ENCODE assay signal across 8 mouse cellular contexts in the genomic region with DNA sequence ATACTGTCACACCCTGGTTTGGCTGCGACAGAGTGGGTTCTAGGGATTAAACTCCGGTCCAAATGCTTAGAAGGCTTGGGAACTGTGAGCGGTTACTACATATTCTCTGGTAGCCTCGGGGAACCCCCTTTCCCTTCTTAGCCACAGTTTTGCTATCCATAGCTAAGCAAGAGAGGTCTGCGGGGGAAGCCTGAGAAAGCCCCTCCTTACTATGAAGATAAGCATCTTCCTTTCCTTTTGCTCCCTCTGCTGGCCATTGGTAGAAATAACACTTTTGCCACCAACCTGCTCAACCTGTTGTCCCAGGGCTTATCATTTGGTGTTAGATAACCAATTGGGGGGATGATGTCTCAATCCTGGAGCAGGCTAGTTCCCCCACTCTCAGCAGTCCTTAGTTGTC.
A peak's percentile ranks its signal among the peaks of the same experiment; 100 is the strongest.
DNase-seq lines count a peak whose midpoint lies in the region; ATAC-seq and TF ChIP-seq lines count a peak whose summit lies in the region.

No protein-coding gene starts in this region.

- H3K9me3 ChIP-seq in forebrain, embryonic 14.5 days (replicated peaks; ENCODE audit: control insufficient read depth, low read length), result no peaks in the 10 kb centered on the region
- H3K9me3 ChIP-seq in forebrain, embryonic 16.5 days (ENCODE audit: control insufficient read depth, low read length), result no peaks in the 10 kb centered on the region
- H3K9me3 ChIP-seq in midbrain, embryonic 11.5 days (ENCODE audit: control insufficient read depth, low read length), result no peaks in the 10 kb centered on the region
- no peaks in the 10 kb centered on the region for H3K9me3 ChIP-seq in midbrain, embryonic 15.5 days
- no peaks in the 10 kb centered on the region for H3K9me3 ChIP-seq in stomach, postnatal 0 days (ENCODE audit: control insufficient read depth, low read length)

- peak; percentile 81 for TF ChIP-seq CTCF in stomach, postnatal 0 days (IDR thresholded peaks at IDR 0.05; ENCODE audit: low read depth)

- TF ChIP-seq EP300 in stomach, postnatal 0 days (optimal IDR thresholded peaks at IDR 0.05), result no peak

- no peak for ATAC-seq in forebrain, embryonic 14.5 days
- no peak for ATAC-seq in forebrain, embryonic 16.5 days
- no peak for ATAC-seq in midbrain, embryonic 11.5 days (ENCODE audit: low FRiP score)
- ATAC-seq in midbrain, embryonic 15.5 days (replicated peaks), result no peak
- peak; percentile 56; the same call in 1 of the 2 replicates for ATAC-seq in cerebellum, adult (ENCODE audit: insufficient number of reproducible peaks, low FRiP score, low TSS enrichment)
- peak; percentile 64 to 71; a peak in 2 of 4 replicates for ATAC-seq in hematopoietic stem cell, adult 5-6 weeks (replicated peaks in 1 of 2; ENCODE audit: insufficient read depth in 1 of 2, low FRiP score in 2 of 2, low TSS enrichment in 1 of 2, low read depth in 1 of 2, poor library complexity in 2 of 2, severe bottlenecking in 2 of 2)
- no peak for ATAC-seq in stomach, postnatal 0 days (ENCODE audit: low FRiP score, low TSS enrichment)

- no peak overlapping the region for H3K4me2 ChIP-seq in forebrain, embryonic 14.5 days (ENCODE audit: low read length)
- H3K4me2 ChIP-seq in forebrain, embryonic 16.5 days (ENCODE audit: low read length), result no peak overlapping the region
- no peak overlapping the region for H3K4me2 ChIP-seq in midbrain, embryonic 11.5 days
- no peak overlapping the region for H3K4me2 ChIP-seq in midbrain, embryonic 15.5 days
- no peak overlapping the region for H3K4me2 ChIP-seq in stomach, postnatal 0 days (replicated peaks; ENCODE audit: low read depth)

- no peaks in the 10 kb centered on the region for H3K27me3 ChIP-seq in forebrain, embryonic 14.5 days (replicated peaks; ENCODE audit: control insufficient read depth, insufficient read depth, low read length)
- H3K27me3 ChIP-seq in forebrain, embryonic 16.5 days (replicated peaks; ENCODE audit: control insufficient read depth, insufficient read depth, low read length), result no peaks in the 10 kb centered on the region
- H3K27me3 ChIP-seq in midbrain, embryonic 11.5 days (ENCODE audit: control insufficient read depth, insufficient read depth, low read length), result no peaks in the 10 kb centered on the region
- no peaks in the 10 kb centered on the region for H3K27me3 ChIP-seq in midbrain, embryonic 15.5 days (replicated peaks)
- H3K27me3 ChIP-seq in stomach, postnatal 0 days (ENCODE audit: control insufficient read depth, insufficient read depth, low read length), result no peaks in the 10 kb centered on the region

- no peak overlapping the region for H3K4me3 ChIP-seq in forebrain, embryonic 14.5 days (ENCODE audit: low read depth, low read length)
- H3K4me3 ChIP-seq in forebrain, embryonic 16.5 days (replicated peaks; ENCODE audit: low read length), result no peak overlapping the region
- H3K4me3 ChIP-seq in midbrain, embryonic 11.5 days (ENCODE audit: low read depth, low read length), result no peak overlapping the region
- no peak overlapping the region for H3K4me3 ChIP-seq in midbrain, embryonic 15.5 days
- no peak overlapping the region for H3K4me3 ChIP-seq in stomach, postnatal 0 days (ENCODE audit: low read depth, low read length)

- peak; percentile 86 for DNase-seq in forebrain, embryonic 14.5 days (ENCODE audit: low spot score)
- peak; percentile 90 for DNase-seq in midbrain, embryonic 11.5 days (ENCODE audit: low spot score, missing footprints)
- DNase-seq in lung, postnatal 10 days, result peak; percentile 63
- DNase-seq in stomach, postnatal 0 days (ENCODE audit: low spot score), result peak; percentile 29

- no peak overlapping the region for H3K9ac ChIP-seq in forebrain, embryonic 14.5 days (ENCODE audit: low read length)
- no peak overlapping the region for H3K9ac ChIP-seq in forebrain, embryonic 16.5 days (replicated peaks; ENCODE audit: low read depth, low read length)
- H3K9ac ChIP-seq in midbrain, embryonic 11.5 days (ENCODE audit: low read length), result no peak overlapping the region
- no peak overlapping the region for H3K9ac ChIP-seq in midbrain, embryonic 15.5 days
- H3K9ac ChIP-seq in stomach, postnatal 0 days (ENCODE audit: low read length), result no peak overlapping the region

- 75% methylated on average over 5 of the region's 5 CpGs for whole genome bisulfite sequencing in forebrain, embryonic 14.5 days
- WGBS in forebrain, embryonic 16.5 days, result 73% methylated on average over 5 of the region's 5 CpGs
- 73% methylated on average over 5 of the region's 5 CpGs for WGBS in midbrain, embryonic 11.5 days
- WGBS in midbrain, embryonic 15.5 days, result 65% methylated on average over 5 of the region's 5 CpGs
- 66% methylated on average over 5 of the region's 5 CpGs for WGBS in stomach, postnatal 0 days

- no peak overlapping the region for H3K27ac ChIP-seq in forebrain, embryonic 14.5 days (ENCODE audit: low read depth, low read length)
- H3K27ac ChIP-seq in forebrain, embryonic 16.5 days (ENCODE audit: low read length), result no peak overlapping the region
- H3K27ac ChIP-seq in midbrain, embryonic 11.5 days (ENCODE audit: low read depth, low read length), result no peak overlapping the region
- no peak overlapping the region for H3K27ac ChIP-seq in midbrain, embryonic 15.5 days
- H3K27ac ChIP-seq in stomach, postnatal 0 days (replicated peaks), result no peak overlapping the region

- no peaks in the 10 kb centered on the region for H3K4me1 ChIP-seq in forebrain, embryonic 14.5 days (ENCODE audit: control insufficient read depth, insufficient read depth, low read length)
- H3K4me1 ChIP-seq in forebrain, embryonic 16.5 days (replicated peaks; ENCODE audit: control insufficient read depth, insufficient read depth, low read length), result no peaks in the 10 kb centered on the region
- H3K4me1 ChIP-seq in midbrain, embryonic 11.5 days (ENCODE audit: control insufficient read depth, insufficient read depth, low read length), result no peaks in the 10 kb centered on the region
- H3K4me1 ChIP-seq in midbrain, embryonic 15.5 days, result no peaks in the 10 kb centered on the region
- no peaks in the 10 kb centered on the region for H3K4me1 ChIP-seq in stomach, postnatal 0 days (replicated peaks; ENCODE audit: control insufficient read depth, insufficient read depth)

- H3K36me3 ChIP-seq in forebrain, embryonic 14.5 days (ENCODE audit: control insufficient read depth, insufficient read depth, low read length), result no peaks in the 10 kb centered on the region
- H3K36me3 ChIP-seq in forebrain, embryonic 16.5 days (ENCODE audit: control insufficient read depth, insufficient read depth), result no peaks in the 10 kb centered on the region
- no peaks in the 10 kb centered on the region for H3K36me3 ChIP-seq in midbrain, embryonic 11.5 days (ENCODE audit: control insufficient read depth, insufficient read depth, low read length)
- no peaks in the 10 kb centered on the region for H3K36me3 ChIP-seq in midbrain, embryonic 15.5 days (replicated peaks)
- no peaks in the 10 kb centered on the region for H3K36me3 ChIP-seq in stomach, postnatal 0 days (ENCODE audit: control insufficient read depth, insufficient read depth, low read length)

Comparison
In these comparisons a context has a peak if more than half of its experiments do, and no peak if none do; other contexts are left out.
1. ATAC-seq: peak in cerebellum, adult (single experiment) and hematopoietic stem cell, adult 5-6 weeks (2 of 2); none in forebrain, embryonic 14.5 days (single experiment), forebrain, embryonic 16.5 days (single experiment), midbrain, embryonic 11.5 days (single experiment), midbrain, embryonic 15.5 days (single experiment) and stomach, postnatal 0 days (single experiment).
2. DNase-seq: peak in every context shown above with its lines; median percentile 90 in midbrain, embryonic 11.5 days; 86 in forebrain, embryonic 14.5 days; 63 in lung, postnatal 10 days; 29 in stomach, postnatal 0 days.